Mouse (Mus musculus) cortical plate, adult 2 months (tissue): Measurements from ENCODE around the gene Rnf128.

ENCODE experiments used
- CTCF ChIP-seq: fragments of 200-500 bp; IDR thresholded peaks from 2 replicates; pipeline ENCODE4 v1.5.1; 2011; ENCODE audit warnings: mild to moderate bottlenecking, control low read depth, low read length; ENCODE audit not compliant: insufficient read depth; ENCODE audit errors: extremely low read depth
- POLR2A ChIP-seq: fragments of 200-500 bp; IDR thresholded peaks from 2 replicates; pipeline ENCODE4 v1.6.1; 2011; ENCODE audit warnings: mild to moderate bottlenecking, low read length, control low read depth; ENCODE audit not compliant: insufficient read depth; ENCODE audit errors: extremely low read depth

DNA sequence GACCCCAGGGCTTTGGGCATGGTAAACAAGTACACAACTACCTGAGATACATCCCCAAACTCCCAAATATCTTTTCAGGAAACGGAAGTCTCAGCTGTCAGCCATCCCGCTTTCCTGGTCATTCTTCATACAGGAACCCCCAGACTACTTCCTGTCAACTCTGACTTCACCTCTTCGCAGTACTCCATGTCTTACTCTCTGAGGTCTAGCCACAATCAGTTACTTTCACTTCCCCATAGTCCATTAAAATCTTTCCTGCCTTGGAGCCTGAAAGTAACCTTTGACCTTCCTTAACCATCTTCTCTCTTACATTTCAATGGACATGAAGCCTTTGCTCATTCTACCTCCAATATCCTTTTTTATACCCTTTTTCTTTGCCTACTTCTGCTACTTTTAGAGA, 6.9 kb downstream of the Rnf128 start:
- TF ChIP-seq CTCF (no peak), POLR2A (no peak)
